Mouse (Mus musculus) neural tube, embryonic 11.5 days (tissue): ENCODE data around the gene Cdh18. TPM values are rescaled to one million over a fixed set of nuclear protein-coding genes. Genes with fewer than 3 reads are reported as not detected.

Source experiments
- ATAC-seq: fragments of 200-750 bp; cut with Nextera tagmentation; 2 replicates; pipeline ENCODE4 v1.8.0; 2017; ENCODE audit warnings: moderate number of reproducible peaks, mild to moderate bottlenecking, moderate TSS enrichment, moderate library complexity; ENCODE audit not compliant: insufficient read depth, low FRiP score, low TSS enrichment
- DNase-seq: peaks from one replicate; pipeline ENCODE4 v3.0.0-alpha.2; 2015; ENCODE audit warnings: low spot score
- H3K27ac ChIP-seq: fragments of 300-500 bp; sonication (generic); 2 replicates; pipeline ENCODE4 v1.5.1; 2014; ENCODE audit warnings: low read depth, mild to moderate bottlenecking, low read length
- H3K27me3 ChIP-seq: fragments of 300-500 bp; sonication (generic); 2 replicates; pipeline ENCODE4 v1.6.1; 2014; ENCODE audit warnings: mild to moderate bottlenecking, low read length, mixed read lengths; ENCODE audit not compliant: control insufficient read depth, insufficient read depth
- H3K36me3 ChIP-seq: fragments of 300-500 bp; sonication (generic); 2 replicates; pipeline ENCODE4 v1.6.1; 2014; ENCODE audit warnings: mild to moderate bottlenecking, low read length, moderate library complexity, mixed read lengths; ENCODE audit not compliant: control insufficient read depth, insufficient read depth
- H3K4me1 ChIP-seq: fragments of 300-500 bp; sonication (generic); 2 replicates; pipeline ENCODE4 v1.6.1; 2014; ENCODE audit warnings: low read length, mixed read lengths; ENCODE audit not compliant: control insufficient read depth, insufficient read depth
- H3K4me2 ChIP-seq: fragments of 300-500 bp; sonication (generic); 2 replicates; pipeline ENCODE4 v1.6.1; 2014; ENCODE audit warnings: low read depth, mild to moderate bottlenecking, moderate library complexity
- H3K4me3 ChIP-seq: fragments of 300-500 bp; sonication (generic); 2 replicates; pipeline ENCODE4 v1.5.1; 2014; ENCODE audit warnings: low read depth, low read length
- H3K9ac ChIP-seq: fragments of 300-500 bp; sonication (generic); 2 replicates; pipeline ENCODE4 v1.6.1; 2014; ENCODE audit warnings: mild to moderate bottlenecking, low read length
- H3K9me3 ChIP-seq: fragments of 300-500 bp; sonication (generic); 2 replicates; pipeline ENCODE4 v1.6.1; 2016; ENCODE audit warnings: low read length; ENCODE audit not compliant: control insufficient read depth
- WGBS: fragments of 180-500 bp; shearing (Covaris S2); extraction: QIAGEN DNeasy Blood & Tissue Kit; methylation state at CpG from one replicate; pipeline ENCODE4 v1.1.7; 2014; 5-methylcytosine and 5-hydroxymethylcytosine counted together
- polyA plus RNA-seq: library from polyadenylated mRNA; unstranded; fragments of >200 nt; fragmentation: Nextera tagmentation; extraction: Ambion mirVana; gene quantifications from 2 replicates; pipeline ENCODE4 v1.2.1, GENCODE M21; 2014

The Cdh18 gene
- polyA plus RNA-seq, 1 experiment from 2014 or later = 0.99 TPM

DNA sequence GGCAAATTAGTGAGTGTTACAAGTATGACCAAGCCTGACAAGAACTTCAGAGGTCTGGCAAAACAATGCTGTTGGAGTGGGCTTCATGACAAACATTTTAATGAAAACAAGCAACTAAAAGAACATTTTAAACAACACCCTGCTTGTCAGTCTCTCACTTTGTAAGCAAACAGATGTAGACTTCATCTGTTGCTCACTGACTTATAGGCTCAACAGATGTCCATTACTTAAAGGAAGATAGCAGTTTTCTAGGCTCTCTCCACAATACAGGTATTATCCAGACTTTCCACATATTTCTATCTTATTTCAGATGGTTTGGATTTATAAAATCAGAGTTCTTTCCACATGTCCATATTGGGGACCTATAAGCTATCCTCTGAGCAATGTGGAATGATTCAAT, 308.9 kb downstream of the Cdh18 start:
- no peak overlapping the region for H3K27ac ChIP-seq
- H3K36me3 ChIP-seq = no peaks in the 10 kb centered on the region
- no peaks in the 10 kb centered on the region for H3K9me3 ChIP-seq
- no peak overlapping the region for H3K4me2 ChIP-seq
- DNase-seq = no peak
- H3K4me1 ChIP-seq = no peaks in the 10 kb centered on the region
- no peak overlapping the region for H3K4me3 ChIP-seq
- H3K9ac ChIP-seq = no peak overlapping the region
- H3K27me3 ChIP-seq = no peaks in the 10 kb centered on the region
- no peak for ATAC-seq

DNA sequence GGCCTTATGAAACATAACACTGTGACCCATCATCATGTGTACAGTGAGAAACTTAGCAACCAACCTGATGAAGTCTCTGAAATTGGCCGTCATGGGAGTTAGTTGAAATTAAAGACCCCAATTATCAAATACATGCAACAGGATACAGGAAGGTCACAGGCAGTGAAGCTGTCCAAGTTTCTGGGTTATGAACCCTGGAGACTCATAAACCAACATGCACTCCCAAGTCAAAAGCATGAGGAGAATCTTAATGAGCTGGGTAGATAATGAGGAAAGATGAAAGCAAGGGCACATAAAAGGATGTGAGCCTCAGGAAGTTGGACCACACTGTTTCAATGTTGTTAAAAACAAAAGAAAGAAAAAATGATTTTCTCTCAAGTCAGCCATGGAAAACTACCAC, 321.9 kb downstream of the Cdh18 start:
- WGBS = 75% methylated on average over 1 of the region's 1 CpGs
- Histone ChIP-seq H3K4me2 (no peak overlapping the region), H3K4me3 (no peak overlapping the region), H3K27ac (no peak overlapping the region), H3K9ac (no peak overlapping the region), H3K27me3 (no peaks in the 10 kb centered on the region), H3K36me3 (no peaks in the 10 kb centered on the region), H3K4me1 (no peaks in the 10 kb centered on the region), H3K9me3 (no peaks in the 10 kb centered on the region)
- DNase-seq (no peak), ATAC-seq (no peak)

DNA sequence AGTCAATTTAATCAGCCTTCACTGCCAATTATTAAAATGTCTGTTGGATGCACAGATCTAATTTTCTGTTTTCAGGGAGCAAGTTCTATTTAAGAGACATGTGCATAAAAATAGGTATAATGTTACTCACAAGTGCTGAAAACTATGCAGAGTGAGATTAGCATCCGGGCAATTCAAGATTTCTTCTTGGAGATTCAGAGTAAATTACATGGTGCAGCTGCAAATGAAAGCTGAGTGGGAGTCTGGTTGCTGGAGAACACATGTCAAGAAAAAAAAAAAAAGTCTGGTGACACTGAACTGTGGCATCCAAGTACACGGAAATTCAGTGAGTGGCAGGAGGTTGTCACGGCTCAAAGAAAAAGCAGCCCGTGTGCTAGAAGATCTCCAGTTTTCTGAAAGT, 348.9 kb downstream of the Cdh18 start:
- Histone ChIP-seq H3K4me2 (no peak overlapping the region), H3K9ac (no peak overlapping the region), H3K36me3 (no peaks in the 10 kb centered on the region), H3K27me3 (no peaks in the 10 kb centered on the region), H3K9me3 (no peaks in the 10 kb centered on the region), H3K4me1 (no peaks in the 10 kb centered on the region), H3K4me3 (no peak overlapping the region), H3K27ac (no peak overlapping the region)
- DNase-seq (no peak), ATAC-seq (no peak)
- 76% methylated on average over 4 of the region's 4 CpGs for WGBS

DNA sequence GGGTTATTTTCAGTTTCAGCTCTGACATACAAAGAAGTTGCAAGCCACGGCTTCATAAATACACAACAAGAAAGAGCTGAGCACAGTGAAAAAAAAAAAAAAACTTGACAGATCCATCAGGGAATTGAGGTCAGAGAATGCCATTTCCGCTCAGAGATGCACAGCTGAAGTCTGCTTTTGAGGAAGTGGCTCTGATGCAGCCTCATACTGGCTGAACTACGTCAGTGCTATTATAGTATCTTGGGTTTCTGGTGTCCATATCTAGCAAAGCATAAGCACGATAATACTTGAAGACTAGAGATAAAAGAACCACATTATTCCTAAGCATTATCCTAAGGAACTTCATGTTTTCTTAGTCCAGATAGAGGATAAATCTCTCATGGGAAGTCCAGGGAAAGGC, 349.4 kb downstream of the Cdh18 start:
- ATAC-seq = no peak
- H3K4me3 ChIP-seq = no peak overlapping the region
- DNase-seq = no peak
- H3K9ac ChIP-seq = no peak overlapping the region
- 84% methylated on average over 4 of the region's 4 CpGs for whole genome bisulfite sequencing
- H3K36me3 ChIP-seq = no peaks in the 10 kb centered on the region
- no peaks in the 10 kb centered on the region for H3K4me1 ChIP-seq
- no peak overlapping the region for H3K27ac ChIP-seq
- no peaks in the 10 kb centered on the region for H3K9me3 ChIP-seq
- H3K27me3 ChIP-seq = no peaks in the 10 kb centered on the region
- no peak overlapping the region for H3K4me2 ChIP-seq

DNA sequence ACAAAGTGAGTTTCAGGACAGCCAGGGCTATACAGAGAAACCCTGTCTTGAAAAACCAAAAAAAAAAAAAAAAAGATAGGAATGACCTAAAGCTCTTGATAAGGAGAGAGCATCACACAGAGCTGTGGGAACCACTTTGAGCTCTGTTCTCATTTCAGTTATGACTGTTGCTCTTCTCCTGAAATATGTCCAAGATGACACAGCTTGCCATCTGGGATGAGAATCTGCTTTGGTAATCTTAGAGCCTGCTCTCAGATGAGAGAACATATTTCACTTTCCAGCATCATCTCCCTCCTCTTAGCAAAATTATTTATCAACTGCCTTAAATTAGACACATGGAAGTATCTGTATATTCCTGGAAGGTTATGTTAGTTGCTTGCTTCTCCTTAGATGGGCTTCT, 365.6 kb downstream of the Cdh18 start:
- no peak overlapping the region for H3K4me3 ChIP-seq
- H3K4me2 ChIP-seq = no peak overlapping the region
- no peaks in the 10 kb centered on the region for H3K27me3 ChIP-seq
- H3K9ac ChIP-seq = no peak overlapping the region
- no peak overlapping the region for H3K27ac ChIP-seq
- no peaks in the 10 kb centered on the region for H3K4me1 ChIP-seq
- no peaks in the 10 kb centered on the region for H3K9me3 ChIP-seq
- DNase-seq (no peak), ATAC-seq (no peak)
- no peaks in the 10 kb centered on the region for H3K36me3 ChIP-seq

DNA sequence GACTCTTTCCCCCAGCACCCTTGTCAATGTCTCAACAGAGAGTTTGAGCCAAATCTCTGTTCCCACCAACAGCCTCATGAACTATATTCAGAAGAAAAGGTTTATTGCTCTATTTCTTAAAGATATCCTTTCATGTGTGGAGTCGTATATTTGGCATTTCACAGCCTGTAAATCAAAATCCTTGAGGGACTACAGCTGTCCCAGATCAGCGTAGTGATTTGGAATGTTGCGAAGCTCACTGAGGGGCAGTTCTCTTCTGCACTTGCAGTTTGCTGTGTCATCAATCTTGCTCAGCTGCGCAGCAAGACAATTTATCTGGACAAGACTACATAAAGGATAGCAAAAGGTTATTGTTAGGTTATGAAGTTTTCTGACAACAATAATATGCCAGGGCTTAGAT, 385.5 kb downstream of the Cdh18 start:
- Histone ChIP-seq H3K4me1 (no peaks in the 10 kb centered on the region), H3K27ac (no peak overlapping the region), H3K4me2 (no peak overlapping the region), H3K27me3 (no peaks in the 10 kb centered on the region), H3K9me3 (no peaks in the 10 kb centered on the region), H3K36me3 (no peaks in the 10 kb centered on the region), H3K9ac (no peak overlapping the region), H3K4me3 (no peak overlapping the region)
- 60% methylated on average over 4 of the region's 4 CpGs for WGBS
- no peak for DNase-seq
- no peak for ATAC-seq

DNA sequence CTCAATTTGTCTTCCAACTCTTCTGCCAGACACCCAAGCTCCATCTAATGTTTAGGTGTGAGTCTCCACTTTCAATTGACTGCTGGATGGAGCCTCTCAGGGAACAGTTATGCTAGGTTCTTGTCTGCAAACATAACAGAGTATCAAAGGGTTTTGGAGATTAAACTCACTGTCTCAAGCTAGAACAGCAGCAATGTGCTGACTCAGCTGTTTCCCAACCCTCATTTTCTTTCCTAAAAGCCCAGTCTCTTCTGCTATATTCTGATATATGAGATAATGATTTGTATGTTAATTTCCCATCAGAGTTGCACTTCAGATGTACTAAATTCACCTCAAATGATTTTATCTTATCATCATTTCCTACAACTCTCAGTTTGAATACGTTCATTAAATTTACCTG, 398.4 kb downstream of the Cdh18 start:
- Histone ChIP-seq H3K9ac (no peak overlapping the region), H3K9me3 (no peaks in the 10 kb centered on the region), H3K4me1 (no peaks in the 10 kb centered on the region), H3K4me2 (no peak overlapping the region), H3K27me3 (no peaks in the 10 kb centered on the region), H3K36me3 (no peaks in the 10 kb centered on the region), H3K4me3 (no peak overlapping the region), H3K27ac (no peak overlapping the region)
- no peak for DNase-seq
- ATAC-seq = no peak
- WGBS = 90% methylated on average over 1 of the region's 1 CpGs

DNA sequence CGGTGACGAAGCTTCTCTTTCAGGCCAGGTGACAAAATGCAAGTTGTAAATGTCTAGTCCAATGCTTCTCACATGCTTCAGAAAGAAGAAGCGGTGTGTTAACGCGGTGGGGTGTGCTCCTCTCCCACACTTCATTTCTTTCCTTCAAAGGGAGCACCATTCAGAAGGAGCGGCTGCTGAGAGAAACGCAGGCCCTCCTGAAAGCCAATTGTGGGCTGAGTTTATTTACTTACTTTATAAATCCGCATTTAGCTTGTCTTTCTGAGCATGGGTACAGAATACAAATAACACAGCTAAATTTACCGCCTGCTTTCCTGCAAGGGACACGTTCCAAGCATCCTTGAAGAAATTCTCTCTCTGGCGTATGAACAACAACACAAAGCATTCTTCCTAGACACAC, 420.6 kb downstream of the Cdh18 start:
- 82% methylated on average over 11 of the region's 11 CpGs for WGBS
- H3K9ac ChIP-seq = no peak overlapping the region
- H3K4me3 ChIP-seq = no peak overlapping the region
- H3K4me1 ChIP-seq = no peaks in the 10 kb centered on the region
- H3K27ac ChIP-seq = no peak overlapping the region
- no peaks in the 10 kb centered on the region for H3K36me3 ChIP-seq
- DNase-seq (no peak), ATAC-seq (no peak)
- H3K9me3 ChIP-seq = no peaks in the 10 kb centered on the region
- H3K27me3 ChIP-seq = no peaks in the 10 kb centered on the region
- no peak overlapping the region for H3K4me2 ChIP-seq

DNA sequence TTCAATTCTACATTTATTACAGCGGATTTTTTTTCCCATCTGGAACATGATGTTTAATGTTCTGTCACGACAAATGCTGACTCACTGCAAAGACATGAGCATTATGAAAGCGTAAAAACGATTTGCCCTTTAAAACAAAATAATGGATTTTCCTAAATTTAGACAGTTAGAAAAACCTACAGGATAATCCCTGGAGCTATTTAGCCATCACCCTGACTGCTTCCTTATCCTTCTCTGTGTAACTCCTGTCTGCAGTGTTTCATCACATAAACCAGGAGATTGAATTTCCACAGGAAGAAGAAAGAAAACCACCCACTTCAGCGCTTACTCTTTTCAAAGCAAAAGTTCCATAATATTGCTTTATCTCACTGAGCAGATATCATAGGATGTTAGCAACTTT, 431.3 kb downstream of the Cdh18 start:
- 91% methylated on average over 5 of the region's 5 CpGs for WGBS
- ATAC-seq (no peak), DNase-seq (no peak)
- Histone ChIP-seq H3K27me3 (no peaks in the 10 kb centered on the region), H3K4me2 (no peak overlapping the region), H3K4me1 (no peaks in the 10 kb centered on the region), H3K27ac (no peak overlapping the region), H3K9ac (no peak overlapping the region), H3K4me3 (no peak overlapping the region), H3K9me3 (no peaks in the 10 kb centered on the region), H3K36me3 (no peaks in the 10 kb centered on the region)
